Mouse (Mus musculus): ENCODE data around the gene Rspo3.

DNA sequence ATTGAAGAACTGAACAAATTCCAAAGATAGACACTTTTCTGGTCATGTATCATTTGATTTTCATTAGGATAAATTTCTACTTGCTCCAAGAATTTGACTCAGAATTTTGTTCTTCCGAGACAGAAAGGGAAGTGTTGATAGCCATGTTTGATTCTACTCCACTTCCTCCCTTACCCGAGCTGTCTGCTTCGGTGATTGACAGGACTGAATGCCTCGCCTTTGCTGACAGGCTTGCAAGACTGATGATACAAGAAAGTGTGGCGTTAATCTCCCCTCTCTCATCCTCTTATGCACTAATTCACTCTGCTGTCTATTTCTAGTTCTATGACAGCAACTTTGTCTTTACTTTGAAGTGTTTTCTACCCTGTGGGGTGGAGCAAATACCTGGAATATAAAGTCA lies 65.2 kb downstream of the Rspo3 start:
- no peak for TF ChIP-seq FLI1 (IDR thresholded peaks at IDR 0.05; ENCODE audit: low read length)
- no peak for TF ChIP-seq GATA1 (IDR thresholded peaks at IDR 0.05; ENCODE audit: borderline replicate concordance, low read length)

Measured in megakaryocyte, embryonic 14.5 days (primary cell).